Mouse (Mus musculus): ENCODE results near the gene Ssrp1. TPM values are rescaled to one million over a fixed set of nuclear protein-coding genes. Genes with fewer than 3 reads are reported as not detected.

The Ssrp1 gene
- total and polyA plus RNA-seq, 3 experiments: 239 to 875 (median 420) TPM

- no peak for DNase-seq (ENCODE audit: low read depth, low spot score)
- Histone ChIP-seq H3K4me1 (ENCODE audit: control insufficient read depth in 1 of 2, insufficient read depth in 2 of 2, low read length in 2 of 2) (peaks cover 0 to 4% of the 10 kb centered on the region in 2 experiments; a peak in 2 of 4 replicates), H3K4me3 (ENCODE audit: control insufficient read depth in 1 of 2, insufficient read depth in 1 of 2, low read depth in 2 of 2, low read length in 2 of 2) (no peak overlapping the region), H3K27me3 (ENCODE audit: control insufficient read depth in 1 of 2, insufficient read depth in 2 of 2, low read length in 2 of 2) (no peaks in the 10 kb centered on the region), H3K79me2 (ENCODE audit: control insufficient read depth, insufficient read depth, low read length, poor library complexity) (no peaks in the 10 kb centered on the region; the same call in 1 of the 2 replicates), H3K9ac (ENCODE audit: control insufficient read depth, low read depth, low read length, poor library complexity, severe bottlenecking) (no peak overlapping the region), H3K27ac (ENCODE audit: control insufficient read depth, low read depth, low read length) (no peak overlapping the region), H3K36me3 (ENCODE audit: control insufficient read depth in 1 of 2, insufficient read depth in 2 of 2, low read length in 2 of 2) (peaks cover 4 to 7% of the 10 kb centered on the region in 2 experiments; a peak in 3 of 4 replicates), H3K9me3 (replicated peaks; ENCODE audit: insufficient read depth, low read length) (no peaks in the 10 kb centered on the region)
- TF ChIP-seq MAX (IDR thresholded peaks at IDR 0.05; ENCODE audit: low read length): no peak
- TF ChIP-seq POLR2A (IDR thresholded peaks at IDR 0.05; ENCODE audit: control insufficient read depth in 1 of 2, insufficient read depth in 1 of 2, low read depth in 1 of 2, low read length in 2 of 2, poor library complexity in 1 of 2): no peak
- TF ChIP-seq HCFC1 (IDR thresholded peaks at IDR 0.05; ENCODE audit: low read depth, low read length): no peak
- no peak for TF ChIP-seq JUND (IDR thresholded peaks at IDR 0.05; ENCODE audit: low read depth, low read length)
These were observed 13.1 kb downstream of the Ssrp1 start for GRCm38 (mm10) chr2:85050001-85050634.

- Histone ChIP-seq H3K79me2 (ENCODE audit: control insufficient read depth, insufficient read depth, low read length, poor library complexity) (no peaks in the 10 kb centered on the region; the same call in 1 of the 2 replicates), H3K36me3 (ENCODE audit: control insufficient read depth in 1 of 2, insufficient read depth in 2 of 2, low read length in 2 of 2) (peaks cover 3 to 4% of the 10 kb centered on the region in 2 experiments; a peak in 3 of 4 replicates), H3K9ac (ENCODE audit: control insufficient read depth, low read depth, low read length, poor library complexity, severe bottlenecking) (no peak overlapping the region), H3K4me3 (ENCODE audit: control insufficient read depth in 1 of 2, insufficient read depth in 1 of 2, low read depth in 2 of 2, low read length in 2 of 2) (no peak overlapping the region), H3K27ac (ENCODE audit: control insufficient read depth, low read depth, low read length) (no peak overlapping the region), H3K9me3 (replicated peaks; ENCODE audit: insufficient read depth, low read length) (no peaks in the 10 kb centered on the region), H3K4me1 (ENCODE audit: control insufficient read depth in 1 of 2, insufficient read depth in 2 of 2, low read length in 2 of 2) (peaks cover 0 to 4% of the 10 kb centered on the region in 2 experiments; a peak in 2 of 4 replicates), H3K27me3 (ENCODE audit: control insufficient read depth in 1 of 2, insufficient read depth in 2 of 2, low read length in 2 of 2) (no peaks in the 10 kb centered on the region)
- no peak for DNase-seq (ENCODE audit: low read depth, low spot score)
- TF ChIP-seq NELFE (IDR thresholded peaks at IDR 0.05; ENCODE audit: low read depth, low read length): no peak
- TF ChIP-seq RAD21 (IDR thresholded peaks at IDR 0.05; ENCODE audit: low read depth, low read length): no peak
These were observed 13.7 kb downstream of the Ssrp1 start for GRCm38 (mm10) chr2:85050746-85051145.

DNA sequence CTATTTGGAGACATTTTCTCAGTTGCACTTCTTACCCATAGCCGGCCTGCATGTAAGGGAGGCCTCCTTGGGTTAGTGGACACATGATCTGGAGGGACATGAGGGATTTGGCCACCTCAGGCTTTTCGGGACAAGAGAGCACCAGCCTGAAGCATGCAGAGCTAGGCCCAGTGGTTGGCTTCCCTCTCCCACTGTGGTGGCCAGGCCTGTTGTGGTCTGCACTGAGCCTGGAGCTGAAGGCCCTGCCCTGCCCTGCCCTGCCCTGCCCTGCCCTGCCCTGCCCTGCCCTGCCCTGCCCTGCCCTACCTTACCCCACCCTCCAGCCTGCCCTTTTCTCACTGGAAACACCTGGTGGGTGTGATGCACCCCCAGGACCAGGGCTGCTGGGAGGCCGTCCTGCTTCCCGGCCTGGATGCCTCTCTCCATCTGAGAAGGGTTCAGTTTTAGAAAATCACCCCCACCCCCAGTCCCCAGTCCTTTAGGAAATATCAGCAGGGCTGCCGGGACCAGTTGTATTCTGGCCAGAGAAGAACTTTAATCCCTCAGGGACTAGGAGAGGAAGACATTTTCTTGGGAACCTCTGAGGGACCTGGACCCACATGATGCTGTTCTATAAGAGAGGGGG is 16.3 kb downstream of the Ssrp1 start:
- no peaks in the 10 kb centered on the region; the same call in 1 of the 2 replicates for H3K79me2 ChIP-seq (ENCODE audit: control insufficient read depth, insufficient read depth, low read length, poor library complexity)
- no peaks in the 10 kb centered on the region; a peak in 1 of 4 replicates for H3K36me3 ChIP-seq (ENCODE audit: control insufficient read depth in 1 of 2, insufficient read depth in 2 of 2, low read length in 2 of 2)
- H3K27ac ChIP-seq (ENCODE audit: control insufficient read depth, low read depth, low read length): no peak overlapping the region
- no peak for DNase-seq (ENCODE audit: low read depth, low spot score)
- H3K9ac ChIP-seq (ENCODE audit: control insufficient read depth, low read depth, low read length, poor library complexity, severe bottlenecking): no peak overlapping the region
- no peaks in the 10 kb centered on the region for H3K9me3 ChIP-seq (replicated peaks; ENCODE audit: insufficient read depth, low read length)
- H3K4me3 ChIP-seq (ENCODE audit: control insufficient read depth in 1 of 2, insufficient read depth in 1 of 2, low read depth in 2 of 2, low read length in 2 of 2): no peak overlapping the region
- no peaks in the 10 kb centered on the region for H3K27me3 ChIP-seq (ENCODE audit: control insufficient read depth in 1 of 2, insufficient read depth in 2 of 2, low read length in 2 of 2)
- H3K4me1 ChIP-seq (ENCODE audit: control insufficient read depth in 1 of 2, insufficient read depth in 2 of 2, low read length in 2 of 2): peaks cover 0 to 4% of the 10 kb centered on the region in 2 experiments; a peak in 2 of 4 replicates
- TF ChIP-seq JUND (IDR thresholded peaks at IDR 0.05; ENCODE audit: low read depth, low read length): no peak
- TF ChIP-seq SIN3A (IDR thresholded peaks at IDR 0.05; ENCODE audit: low read length): no peak
- TF ChIP-seq MAZ (IDR thresholded peaks at IDR 0.05; ENCODE audit: low read depth, low read length): no peak
- TF ChIP-seq CHD1 (IDR thresholded peaks at IDR 0.05; ENCODE audit: low read depth, low read length): no peak
- no peak for TF ChIP-seq TAL1 (IDR thresholded peaks at IDR 0.05; ENCODE audit: low read length)
- no peak for TF ChIP-seq ZKSCAN1 (IDR thresholded peaks at IDR 0.05; ENCODE audit: low read depth, low read length)
- TF ChIP-seq USF2 (IDR thresholded peaks at IDR 0.05; ENCODE audit: borderline replicate concordance in 1 of 2, insufficient read depth in 1 of 2, low read depth in 1 of 2, low read length in 2 of 2): no peak
- no peak for TF ChIP-seq ZC3H11A (IDR thresholded peaks at IDR 0.05; ENCODE audit: low read depth, low read length)
- no peak for TF ChIP-seq SMC3 (IDR thresholded peaks at IDR 0.05; ENCODE audit: low read depth, low read length)
- TF ChIP-seq RCOR1 (IDR thresholded peaks at IDR 0.05; ENCODE audit: low read depth, low read length): no peak
- TF ChIP-seq GABPA (IDR thresholded peaks at IDR 0.05; ENCODE audit: low read depth, low read length): no peak
- no peak for TF ChIP-seq HCFC1 (IDR thresholded peaks at IDR 0.05; ENCODE audit: low read depth, low read length)
- no peak for TF ChIP-seq CHD2 (IDR thresholded peaks at IDR 0.05; ENCODE audit: low read length)
- no peak for TF ChIP-seq TCF12 (IDR thresholded peaks at IDR 0.05; ENCODE audit: low read depth, low read length)
- TF ChIP-seq E2F4 (IDR thresholded peaks at IDR 0.05; ENCODE audit: borderline replicate concordance, low read depth, low read length): no peak
- TF ChIP-seq KAT2A (conservative IDR thresholded peaks at IDR 0.05; ENCODE audit: low read depth, low read length): no peak
